Mouse (Mus musculus) hindbrain, postnatal 0 days (tissue): Measurements from ENCODE around the gene Gm9736. TPM values are rescaled to one million over a fixed set of nuclear protein-coding genes. Genes with fewer than 3 reads are reported as not detected.
"Not testable (repeated sequence)": the region's sequence is repeated elsewhere in the genome, so short reads cannot be mapped to it uniquely, and the experiment has no call there.

Experiments
- ATAC-seq: fragments of 200-750 bp; cut with Nextera tagmentation; 2 replicates; pipeline ENCODE4 v1.8.0; 2017; ENCODE audit warnings: mild to moderate bottlenecking, moderate TSS enrichment, moderate library complexity
- DNase-seq: peaks from one replicate; pipeline ENCODE4 v3.0.0-alpha.2; 2015; ENCODE audit warnings: low spot score
- H3K27ac ChIP-seq: fragments of 300-500 bp; sonication (generic); 2 replicates; pipeline ENCODE4 v1.5.1; 2014; ENCODE audit warnings: mild to moderate bottlenecking
- H3K27me3 ChIP-seq: fragments of 300-500 bp; sonication (generic); 2 replicates; pipeline ENCODE4 v1.6.1; 2014; ENCODE audit warnings: low read length, mixed read lengths; ENCODE audit not compliant: insufficient read depth
- H3K36me3 ChIP-seq: fragments of 300-500 bp; sonication (generic); 2 replicates; pipeline ENCODE4 v1.6.1; 2014; ENCODE audit warnings: low read length, mixed read lengths; ENCODE audit not compliant: insufficient read depth
- H3K4me1 ChIP-seq: fragments of 300-500 bp; sonication (generic); 2 replicates; pipeline ENCODE4 v1.6.1; 2014; ENCODE audit warnings: antibody characterized with exemption, low read length, mixed read lengths; ENCODE audit not compliant: insufficient read depth
- H3K4me2 ChIP-seq: fragments of 300-500 bp; sonication (generic); 2 replicates; pipeline ENCODE4 v1.6.1; 2014; ENCODE audit warnings: low read depth, mild to moderate bottlenecking, low read length, moderate library complexity, mixed read lengths
- H3K4me3 ChIP-seq: fragments of 300-500 bp; sonication (generic); 2 replicates; pipeline ENCODE4 v1.5.1; 2014; ENCODE audit warnings: low read length
- H3K9ac ChIP-seq: fragments of 300-500 bp; sonication (generic); replicated peaks from 2 replicates; pipeline ENCODE4 v1.6.1; 2014; ENCODE audit warnings: mild to moderate bottlenecking, low read length, moderate library complexity, mixed read lengths
- H3K9me3 ChIP-seq: fragments of 300-500 bp; sonication (generic); 2 replicates; pipeline ENCODE4 v1.6.1; 2016; ENCODE audit warnings: low read length, mixed read lengths
- CTCF ChIP-seq: IDR thresholded peaks from 2 replicates; pipeline ENCODE4 v1.5.1; 2016; ENCODE audit warnings: antibody characterized with exemption, control low read depth, low read depth
- WGBS: fragments of 180-500 bp; shearing (Covaris S2); extraction: QIAGEN DNeasy Blood & Tissue Kit; methylation state at CpG from one replicate; pipeline ENCODE4 v1.1.7; 2014; 5-methylcytosine and 5-hydroxymethylcytosine counted together
- polyA plus RNA-seq: library from polyadenylated mRNA; unstranded; fragments of >200 nt; fragmentation: Nextera tagmentation; extraction: Ambion mirVana; gene quantifications from 2 replicates; pipeline ENCODE4 v1.2.1, GENCODE M21; 2015
- total RNA-seq: library from RNA; depleted of rRNA; stranded (reverse); fragments of >200 nt; gene quantifications from 2 replicates; pipeline ENCODE4 v1.2.3, GENCODE M21; 2014

Gm9736 gene
- total and polyA plus RNA-seq, 2 experiments from 2014 or later, result not detected

- H3K36me3 ChIP-seq, result no peaks in the 10 kb centered on the region
- no peaks in the 10 kb centered on the region for H3K4me1 ChIP-seq
- WGBS, result 92% methylated on average over 4 of the region's 4 CpGs
- no peak for ATAC-seq
- no peak for TF ChIP-seq CTCF
- no peak overlapping the region for H3K4me3 ChIP-seq
- no peak overlapping the region for H3K4me2 ChIP-seq
- no peak overlapping the region for H3K27ac ChIP-seq
- DNase-seq, result no peak
- no peak overlapping the region for H3K9ac ChIP-seq
- no peaks in the 10 kb centered on the region for H3K9me3 ChIP-seq
- no peaks in the 10 kb centered on the region for H3K27me3 ChIP-seq
These were observed 12.2 kb downstream of the Gm9736 start for GRCm38 (mm10) chr10:77738929-77739328.

GRCm38 (mm10) chr10:77735928-77736327 is 15.2 kb downstream of the Gm9736 start:
- no peak for ATAC-seq
- no peaks in the 10 kb centered on the region for H3K36me3 ChIP-seq
- H3K4me3 ChIP-seq, result no peak overlapping the region
- H3K4me2 ChIP-seq, result no peak overlapping the region
- no peak for DNase-seq
- no peak overlapping the region for H3K9ac ChIP-seq
- no peak overlapping the region for H3K27ac ChIP-seq
- no peaks in the 10 kb centered on the region for H3K27me3 ChIP-seq
- no peak for TF ChIP-seq CTCF
- no peaks in the 10 kb centered on the region for H3K4me1 ChIP-seq
- H3K9me3 ChIP-seq, result no peaks in the 10 kb centered on the region
- 95% methylated on average over 1 of the region's 1 CpGs for WGBS

GRCm38 (mm10) chr10:77729241-77729640 is 21.9 kb downstream of the Gm9736 start:
- H3K27ac ChIP-seq, result no peak overlapping the region
- ATAC-seq (no peak), DNase-seq (no peak)
- no peaks in the 10 kb centered on the region for H3K4me1 ChIP-seq
- no peaks in the 10 kb centered on the region for H3K27me3 ChIP-seq
- H3K9ac ChIP-seq, result no peak overlapping the region
- no peaks in the 10 kb centered on the region for H3K9me3 ChIP-seq
- no peaks in the 10 kb centered on the region for H3K36me3 ChIP-seq
- H3K4me3 ChIP-seq, result no peak overlapping the region
- TF ChIP-seq CTCF, result peak; percentile 34
- 55% methylated on average over 4 of the region's 4 CpGs for WGBS
- H3K4me2 ChIP-seq, result no peak overlapping the region

GRCm38 (mm10) chr10:77728280-77728679 is 22.9 kb downstream of the Gm9736 start:
- no peaks in the 10 kb centered on the region for H3K9me3 ChIP-seq
- H3K4me3 ChIP-seq, result no peak overlapping the region
- no peak for DNase-seq
- H3K4me1 ChIP-seq, result no peaks in the 10 kb centered on the region
- no peaks in the 10 kb centered on the region for H3K27me3 ChIP-seq
- peak; percentile 28 for TF ChIP-seq CTCF
- no peak overlapping the region for H3K4me2 ChIP-seq
- H3K27ac ChIP-seq, result no peak overlapping the region
- ATAC-seq, result no peak
- 68% methylated on average over 4 of the region's 4 CpGs for WGBS
- H3K9ac ChIP-seq, result no peak overlapping the region
- H3K36me3 ChIP-seq, result no peaks in the 10 kb centered on the region

- H3K27ac ChIP-seq, result no peak within 1 kb of the TSS
- H3K4me1 ChIP-seq, result no peaks in the 10 kb centered on the region
- H3K36me3 ChIP-seq, result no peaks in the 10 kb centered on the region
- no peak for DNase-seq
- 22% methylated on average over 3 of the region's 3 CpGs for WGBS
- H3K27me3 ChIP-seq, result no peaks in the 10 kb centered on the region
- H3K9ac ChIP-seq, result no peak within 1 kb of the TSS
- H3K4me3 ChIP-seq, result no peak within 1 kb of the TSS
- TF ChIP-seq CTCF, result no peak
- H3K4me2 ChIP-seq, result no peak within 1 kb of the TSS
- no peaks in the 10 kb centered on the region for H3K9me3 ChIP-seq
- ATAC-seq, result no peak
These were observed 25.0 kb downstream of the Gm9736 start, which contains the start of gene Gm10100 for GRCm38 (mm10) chr10:77726186-77726585. Gm10100 (plus strand) TSS chr10:77726486.

- H3K27me3 ChIP-seq, result no peaks in the 10 kb centered on the region
- H3K36me3 ChIP-seq, result no peaks in the 10 kb centered on the region
- WGBS, result 76% methylated on average over 8 of the region's 8 CpGs
- H3K4me3 ChIP-seq, result no peak overlapping the region
- 0 out of 2 replicates have a peak, but pooled peaks cover 2% of the 10 kb centered on the region for H3K9me3 ChIP-seq
- no peak overlapping the region for H3K4me2 ChIP-seq
- no peak for TF ChIP-seq CTCF
- ATAC-seq, result no peak
- no peak for DNase-seq
- H3K27ac ChIP-seq, result no peak overlapping the region
- H3K4me1 ChIP-seq, result no peaks in the 10 kb centered on the region
- no peak overlapping the region for H3K9ac ChIP-seq
These were observed 26.3 kb downstream of the Gm9736 start for GRCm38 (mm10) chr10:77724855-77725254.

GRCm38 (mm10) chr10:77720299-77720698 is 30.9 kb downstream of the Gm9736 start, which contains the start of gene Krtap12-1:
Krtap12-1 (plus strand) TSS chr10:77720599.
- H3K4me2 ChIP-seq, result not testable (repeated sequence)
- WGBS, result 89% methylated on average over 1 of the region's 1 CpGs

More at GRCm38 (mm10) chr10:77720299-77720698, 30.9 kb downstream of the Gm9736 start, which contains the start of gene Krtap12-1:
- H3K4me1 ChIP-seq, H3K9ac ChIP-seq, H3K27me3 ChIP-seq, H3K36me3 ChIP-seq, H3K9me3 ChIP-seq, H3K27ac ChIP-seq, H3K4me3 ChIP-seq, DNase-seq, ATAC-seq: not testable (repeated sequence)
